Mouse (Mus musculus) layer of hippocampus, postnatal 36 days (tissue): ENCODE measurements around the gene Olfr1022. TPM values are rescaled to one million over a fixed set of nuclear protein-coding genes. Genes with fewer than 3 reads are reported as not detected.

Experiments
- DNase-seq, 2 experiments: peaks; one replicate each; pipeline ENCODE4 v3.0.0; 2022
- total RNA-seq, 2 experiments: library from RNA; stranded (reverse); gene quantifications; 2 replicates each; pipeline ENCODE4 v1.2.3; 2021

Olfr1022 gene
- total RNA-seq: not detected

- no peak for DNase-seq
Observed at GRCm38 (mm10) chr2:85868294-85868693, at the start of gene Olfr1022. Gene Olfr1022, plus strand, starts transcription at chr2:85868594.

GRCm38 (mm10) chr2:85845383-85845782 lies 23.0 kb upstream of the Olfr1022 start, which contains the start of gene Olfr1019:
Gene Olfr1019, minus strand, starts transcription at chr2:85845483.
- no peak for DNase-seq

GRCm38 (mm10) chr2:85846730-85847129 lies 21.7 kb upstream of the Olfr1022 start, which contains the start of gene Olfr1020:
Gene Olfr1020, plus strand, starts transcription at chr2:85847030.
- no peak for DNase-seq

DNA sequence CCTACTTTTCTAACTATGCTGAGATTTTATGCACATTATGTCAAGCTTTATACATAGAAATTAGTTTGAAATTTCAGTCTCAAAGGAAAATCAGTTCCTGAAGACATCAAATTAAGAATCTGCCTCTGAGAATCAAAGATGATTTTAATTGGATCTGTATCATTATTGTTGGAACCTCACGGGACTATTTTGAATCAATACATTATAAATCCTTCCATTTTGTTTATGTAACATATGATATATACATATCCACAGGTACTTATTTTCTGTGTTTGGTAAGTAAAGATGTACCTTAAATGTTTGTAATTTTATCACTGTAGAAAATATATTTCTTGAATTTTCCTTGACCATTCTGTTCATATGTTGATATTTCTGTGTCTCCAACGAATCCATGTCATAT lies 16.9 kb downstream of the Olfr1022 start, which contains the start of gene Olfr1023:
TSS of gene Olfr1023 (plus strand) at position 301 of the 400 bp plus-strand sequence.
- no peak for DNase-seq

GRCm38 (mm10) chr2:85904952-85905351 lies 36.6 kb downstream of the Olfr1022 start, which contains the start of gene Olfr1024:
Gene Olfr1024, minus strand, starts transcription at chr2:85905052.
- no peak for DNase-seq

DNA sequence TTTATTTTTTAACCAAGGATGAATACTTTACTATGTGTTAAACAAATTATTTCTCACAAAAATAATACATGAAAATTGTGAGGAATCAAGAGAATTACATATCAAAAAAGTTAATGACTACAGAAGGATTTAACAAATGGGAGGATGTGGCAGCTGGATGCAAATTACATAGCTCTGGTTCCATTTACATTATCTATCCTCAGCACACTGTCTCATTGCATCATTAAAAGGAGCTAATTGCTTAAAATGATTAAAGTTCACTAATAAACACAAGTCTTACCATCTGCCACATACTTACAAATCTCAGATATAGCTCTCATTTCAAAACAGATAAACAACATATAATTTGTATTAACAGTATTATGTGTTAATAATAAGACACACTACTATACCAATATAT lies 44.8 kb downstream of the Olfr1022 start:
- no peak for DNase-seq

DNA sequence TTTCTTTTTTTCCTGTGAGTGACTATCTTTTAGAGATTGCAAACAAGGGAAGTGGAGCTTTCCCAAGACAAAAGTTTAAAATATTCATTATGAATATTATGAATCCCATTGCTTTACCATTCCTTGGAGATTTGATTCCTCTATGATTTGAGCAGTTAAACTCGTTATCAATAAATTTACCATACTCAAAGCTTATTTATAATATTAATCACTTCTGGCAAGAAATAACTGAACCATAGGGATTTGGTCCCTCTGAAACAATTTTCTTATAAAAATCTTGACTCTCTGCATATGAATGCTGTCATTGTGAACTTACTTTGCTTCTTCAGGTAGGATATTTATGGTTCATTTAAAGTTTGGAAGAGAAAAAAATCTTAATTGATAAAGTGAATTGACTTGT lies 46.5 kb downstream of the Olfr1022 start, which contains the start of gene Olfr1025-ps1:
TSS of gene Olfr1025-ps1 (plus strand) at position 301 of the 400 bp plus-strand sequence.
- DNase-seq: no peak

Other genes with a start within 250 kb of the Olfr1022 start
- not detected for gene Olfr1002, start 217.9 kb upstream of the Olfr1022 start, total RNA-seq
- gene Olfr154, start 204.1 kb upstream of the Olfr1022 start, total RNA-seq: not detected
- gene Olfr1006, start 189.8 kb upstream of the Olfr1022 start, total RNA-seq: not detected
- not detected for gene Olfr1008, start 179.2 kb upstream of the Olfr1022 start, total RNA-seq
- not detected for gene Olfr1009, start 153.2 kb upstream of the Olfr1022 start, total RNA-seq
- gene Olfr1012, start 105.8 kb upstream of the Olfr1022 start, total RNA-seq: not detected
- not detected for gene Olfr1013, start 101.5 kb upstream of the Olfr1022 start, total RNA-seq
- gene Olfr1014, start 95.9 kb upstream of the Olfr1022 start, total RNA-seq: not detected
- not detected for gene Olfr1015, start 86.6 kb upstream of the Olfr1022 start, total RNA-seq
- gene Olfr1016, start 66.0 kb upstream of the Olfr1022 start, total RNA-seq: not detected
- not detected for gene Olfr1018, start 50.1 kb upstream of the Olfr1022 start, total RNA-seq
- not detected for gene Olfr1019, start 23.1 kb upstream of the Olfr1022 start, total RNA-seq
- not detected for gene Olfr1020, start 21.6 kb upstream of the Olfr1022 start, total RNA-seq
- gene Olfr1023, start 17.0 kb downstream of the Olfr1022 start, total RNA-seq: not detected
- gene Olfr1024, start 36.5 kb downstream of the Olfr1022 start, total RNA-seq: not detected
- not detected for gene Olfr1025-ps1, start 46.6 kb downstream of the Olfr1022 start, total RNA-seq
- gene Olfr1026, start 53.0 kb downstream of the Olfr1022 start, total RNA-seq: not detected
- gene Olfr1028, start 81.8 kb downstream of the Olfr1022 start, total RNA-seq: not detected
- not detected for gene Olfr1029, start 105.3 kb downstream of the Olfr1022 start, total RNA-seq
- not detected for gene Olfr1030, start 110.7 kb downstream of the Olfr1022 start, total RNA-seq
- not detected for gene Olfr1031, start 121.7 kb downstream of the Olfr1022 start, total RNA-seq
- not detected for gene Olfr1032, start 136.9 kb downstream of the Olfr1022 start, total RNA-seq
- gene Olfr1033, start 152.0 kb downstream of the Olfr1022 start, total RNA-seq: not detected
- not detected for gene Olfr1034, start 177.3 kb downstream of the Olfr1022 start, total RNA-seq
- gene Olfr1036, start 205.4 kb downstream of the Olfr1022 start, total RNA-seq: not detected
- gene Olfr1037, start 218.8 kb downstream of the Olfr1022 start, total RNA-seq: not detected